Mouse (Mus musculus): ENCODE results near the gene Mcrip1.

DNA sequence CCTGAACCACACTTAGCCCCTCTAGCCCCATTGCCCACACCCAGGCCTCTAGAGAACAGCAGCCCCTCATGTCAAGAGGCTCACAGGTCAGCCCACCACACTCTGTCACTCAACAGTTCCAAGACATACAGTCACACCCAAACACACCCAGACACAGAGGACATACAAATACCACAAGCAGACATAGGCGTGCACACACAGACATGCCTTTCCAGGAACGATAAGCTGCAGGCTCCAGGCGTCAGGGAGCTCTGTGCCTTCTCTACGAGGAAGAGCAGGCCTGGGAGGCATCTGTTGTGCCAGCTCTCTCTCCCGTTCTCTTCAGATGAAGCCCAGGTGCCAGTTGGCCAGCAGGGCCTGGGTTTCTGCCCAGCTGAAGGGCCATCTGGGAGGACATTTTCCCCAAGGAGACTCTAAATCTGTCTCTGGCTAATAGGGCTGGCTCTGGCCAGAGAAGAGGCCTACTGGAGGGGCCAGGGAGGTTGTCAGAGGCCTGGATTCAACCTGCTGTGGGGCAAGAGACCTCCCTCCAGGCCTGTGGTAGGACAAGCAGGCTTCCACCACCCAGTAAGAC, 28.5 kb downstream of the Mcrip1 start:
- TF ChIP-seq GATA1 (IDR thresholded peaks at IDR 0.05; ENCODE audit: low read length), result no peak
- TF ChIP-seq TAL1 (IDR thresholded peaks at IDR 0.05; ENCODE audit: low read length), result 0 out of 3 replicates have a peak, but pooled peaks have one; percentile 4

All from erythroblast, embryonic 14.5 days (primary cell).